Mouse (Mus musculus) liver, postnatal 0 days (tissue): Measurements from ENCODE around the gene Syne4.

Source experiments
- CTCF ChIP-seq: sonication (generic); IDR thresholded peaks from 2 replicates; pipeline ENCODE4 v1.5.1; 2016; ENCODE audit warnings: antibody characterized with exemption, low read depth
- EP300 ChIP-seq: IDR thresholded peaks from 2 replicates; pipeline ENCODE4 v1.6.1; 2016; ENCODE audit warnings: antibody characterized with exemption, low read depth, mild to moderate bottlenecking

- TF ChIP-seq CTCF (no peak), EP300 (no peak)
These were observed 48.7 kb upstream of the Syne4 start for GRCm38 (mm10) chr7:30265935-30266334.
